Mouse (Mus musculus): ENCODE data around the gene Zfp219. TPM values are rescaled to one million over a fixed set of nuclear protein-coding genes. Genes with fewer than 3 reads are reported as not detected.
"Not testable (repeated sequence)": the region's sequence is repeated elsewhere in the genome, so short reads cannot be mapped to it uniquely, and the experiment has no call there.

The Zfp219 gene
- total RNA-seq (2017), result 5.1 and 5.8 TPM in 2 replicates

DNA sequence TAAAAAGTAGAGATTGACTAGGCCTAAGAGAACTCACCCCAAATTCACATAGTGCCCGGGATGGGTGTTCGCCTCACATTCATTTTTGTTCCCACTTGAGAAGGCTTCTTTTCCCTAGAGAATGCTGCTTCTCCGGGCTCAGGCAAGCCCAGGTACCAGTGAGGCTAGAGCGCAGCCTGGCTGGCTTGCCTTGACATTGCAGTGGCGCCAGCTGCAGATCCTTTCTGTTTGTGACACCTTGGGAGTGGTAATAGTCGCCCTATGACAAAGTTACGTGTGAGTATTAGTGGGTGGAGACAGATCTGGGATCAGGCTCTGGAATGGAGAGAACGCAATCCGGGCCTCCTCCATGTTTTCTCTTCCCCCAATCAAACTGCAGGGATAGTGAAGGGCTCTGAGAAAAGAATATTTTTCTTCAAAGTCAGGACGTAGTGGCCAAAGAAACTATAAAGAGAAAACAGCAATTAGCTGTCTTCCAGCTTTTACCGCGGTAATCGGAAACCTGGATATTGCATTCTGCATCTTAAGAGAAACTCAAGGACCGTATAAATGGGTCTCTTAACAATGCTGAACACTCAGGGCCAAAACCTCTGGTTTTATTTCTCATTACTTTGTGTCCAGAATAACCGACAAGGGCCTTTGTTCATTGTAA, at the start of gene Zfp219:
TSS of gene Zfp219 (minus strand) at position 248 of the 652 bp plus-strand sequence.
- no peak for ATAC-seq (ENCODE audit: extremely low read depth, insufficient number of reproducible peaks, low FRiP score, poor library complexity, severe bottlenecking)

DNA sequence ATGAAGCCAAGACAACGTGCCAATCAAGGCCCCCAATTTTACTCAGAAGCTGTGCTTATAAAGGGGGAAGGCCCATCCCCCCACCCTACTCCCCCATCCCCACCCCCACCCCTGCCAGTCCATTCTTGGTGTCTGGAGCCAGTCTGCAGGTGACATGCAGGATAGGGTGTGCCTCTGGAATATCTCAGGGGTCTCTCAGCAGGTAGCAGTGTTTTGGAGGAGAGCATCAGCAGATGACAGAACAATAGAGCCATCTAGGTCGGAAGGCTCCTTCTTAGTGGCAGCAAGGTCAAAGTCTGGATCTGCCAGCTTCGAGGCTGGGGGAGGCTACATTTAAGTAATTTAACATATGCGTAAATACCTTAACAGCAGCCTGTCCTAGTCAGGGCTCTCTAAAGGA, 45.6 kb upstream of the Zfp219 start:
- no peak for ATAC-seq (ENCODE audit: extremely low read depth, insufficient number of reproducible peaks, low FRiP score, poor library complexity, severe bottlenecking)

DNA sequence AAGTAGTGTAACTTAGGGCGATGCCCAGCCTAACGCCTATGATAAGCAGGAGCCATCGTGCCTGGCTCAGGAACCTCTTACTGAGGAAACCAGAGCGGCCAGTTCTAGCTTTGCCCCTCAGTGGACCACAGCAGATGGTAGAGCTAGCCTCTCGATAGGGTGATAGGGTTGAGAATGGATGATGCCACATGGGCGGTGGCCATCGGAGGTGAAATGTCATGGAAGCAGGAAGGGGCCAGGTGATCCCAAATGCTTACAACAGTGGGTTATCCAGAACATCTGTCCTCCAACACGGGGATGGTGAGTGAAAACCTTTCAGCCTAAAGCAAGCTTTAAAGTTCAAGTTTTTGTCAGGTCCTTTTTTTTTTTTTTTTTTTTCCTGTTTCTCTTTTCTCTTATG, 41.3 kb upstream of the Zfp219 start:
- no peak for ATAC-seq (ENCODE audit: extremely low read depth, insufficient number of reproducible peaks, low FRiP score, poor library complexity, severe bottlenecking)

DNA sequence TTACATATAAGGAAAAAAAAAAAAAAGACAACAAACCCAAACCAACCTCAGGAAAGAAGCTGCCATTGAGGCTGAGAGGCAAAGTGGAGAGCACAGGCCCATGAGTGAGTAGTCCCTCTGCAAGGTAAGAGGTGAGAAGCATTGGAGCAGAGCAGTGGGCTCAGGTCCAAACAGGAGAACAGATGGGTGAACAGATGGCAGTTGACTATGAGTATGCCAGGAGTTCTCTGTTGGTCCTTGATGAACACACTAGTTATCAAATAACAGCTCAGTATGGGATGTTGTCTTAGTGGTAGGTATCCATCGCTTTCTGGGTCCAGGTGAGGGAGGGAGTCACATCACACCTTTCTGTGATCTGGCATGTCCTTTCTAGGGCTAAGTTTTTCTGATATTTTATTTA, 40.3 kb upstream of the Zfp219 start:
- no peak for ATAC-seq (ENCODE audit: extremely low read depth, insufficient number of reproducible peaks, low FRiP score, poor library complexity, severe bottlenecking)

DNA sequence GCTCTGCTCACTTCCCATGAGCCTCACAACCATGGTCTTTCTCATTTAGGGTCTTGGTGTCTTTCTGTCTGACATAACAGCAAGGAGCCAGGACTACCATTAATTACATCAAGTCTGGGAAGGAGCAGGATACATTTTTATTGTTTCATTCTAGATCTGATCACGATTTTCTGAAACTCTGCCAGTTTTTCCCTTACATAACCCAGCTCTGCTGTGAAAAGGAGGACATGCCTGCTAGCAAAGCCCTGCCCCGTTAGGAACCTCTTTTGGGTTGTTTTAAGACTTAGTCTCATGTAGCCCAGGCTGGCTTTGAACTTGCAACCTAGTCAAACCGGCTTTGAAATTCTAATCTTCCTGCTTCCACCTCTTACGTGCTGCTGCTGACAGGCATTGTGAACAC, 39.4 kb upstream of the Zfp219 start:
- ATAC-seq (ENCODE audit: extremely low read depth, insufficient number of reproducible peaks, low FRiP score, poor library complexity, severe bottlenecking), result no peak

DNA sequence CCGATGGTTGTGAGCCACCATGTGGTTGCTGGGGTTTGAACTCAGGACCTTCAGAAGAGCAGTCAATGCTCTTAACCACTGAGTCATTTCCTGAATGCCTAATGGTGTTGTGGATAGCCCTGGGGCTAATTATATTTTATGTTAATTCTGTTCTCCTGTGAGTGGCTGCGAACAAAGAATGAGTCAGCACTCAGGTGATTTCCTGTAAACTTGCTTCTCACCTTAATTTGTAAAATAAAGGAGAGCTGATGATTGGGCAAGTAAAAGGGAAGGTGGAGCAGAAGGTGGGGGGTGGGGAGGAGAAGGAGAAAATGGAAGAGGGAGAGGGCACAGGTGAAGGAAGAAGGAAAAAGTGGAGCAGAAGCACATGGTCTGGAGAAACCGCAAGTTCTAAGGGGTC, 32.2 kb upstream of the Zfp219 start:
- not testable (repeated sequence) for ATAC-seq (ENCODE audit: extremely low read depth, insufficient number of reproducible peaks, low FRiP score, poor library complexity, severe bottlenecking)

DNA sequence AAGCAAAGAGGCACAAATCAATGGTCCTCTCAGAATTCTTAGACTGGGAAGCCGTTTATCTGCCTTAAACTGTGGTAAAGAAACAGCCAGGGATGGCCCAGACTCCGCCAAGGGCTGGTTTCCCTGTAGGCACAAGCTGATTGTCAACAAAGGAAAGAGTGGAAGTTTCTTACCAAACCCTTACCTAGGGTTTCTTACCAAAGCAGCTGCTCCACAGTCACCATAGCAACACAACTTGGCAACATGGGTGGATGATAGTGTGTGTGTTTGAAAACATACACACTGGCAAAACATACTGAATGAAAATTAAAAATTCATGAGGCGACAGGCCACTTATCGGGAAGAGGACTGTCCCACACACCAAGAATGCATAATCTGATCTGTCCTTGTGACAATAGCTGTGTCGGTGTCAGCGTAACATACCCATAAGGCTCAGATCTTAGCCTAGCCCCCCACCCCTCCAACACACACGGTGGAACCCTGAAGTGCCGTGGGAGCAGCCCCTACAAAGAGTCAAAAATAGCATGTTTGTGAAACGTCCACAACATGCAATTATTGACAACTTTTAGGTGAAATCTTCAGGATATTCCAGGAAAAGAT, 25.5 kb upstream of the Zfp219 start:
- no peak for ATAC-seq (ENCODE audit: extremely low read depth, insufficient number of reproducible peaks, low FRiP score, poor library complexity, severe bottlenecking)

DNA sequence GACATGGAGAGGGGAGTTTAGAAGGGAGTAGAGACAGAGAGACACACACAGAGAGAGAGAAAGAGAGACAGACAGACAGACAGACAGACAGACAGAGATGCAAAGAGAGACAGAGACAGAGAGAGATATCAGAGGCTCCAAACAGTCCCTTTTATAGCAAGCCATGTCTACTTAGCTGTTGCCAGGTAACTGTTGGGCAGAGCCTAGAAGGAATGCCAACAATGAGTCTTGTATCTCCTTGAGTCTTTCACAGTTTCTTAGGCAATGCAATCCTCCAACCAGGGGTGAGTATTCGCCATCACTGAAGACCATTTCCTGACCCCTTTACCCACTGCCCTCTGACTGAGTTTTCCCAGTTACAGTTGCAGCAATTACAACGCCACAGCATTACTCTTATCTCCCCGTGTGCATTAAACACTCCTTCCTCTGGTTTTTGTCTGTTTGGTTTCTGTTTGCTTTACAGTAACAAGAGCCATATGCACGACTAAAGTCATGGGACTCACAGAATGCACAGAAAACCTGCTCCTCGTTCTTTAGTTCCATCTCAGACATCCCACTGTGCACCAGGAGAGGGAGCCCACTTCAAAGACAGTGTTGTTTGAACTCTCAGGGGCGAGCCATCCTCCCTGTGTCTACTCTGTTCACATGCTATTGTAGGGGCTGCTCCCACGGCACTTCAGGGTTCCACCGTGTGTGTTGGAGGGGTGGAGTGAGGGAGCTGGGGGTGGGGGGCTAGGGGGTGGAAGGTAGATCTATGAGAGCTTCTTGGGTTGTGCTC, 24.6 kb upstream of the Zfp219 start:
- no peak for ATAC-seq (ENCODE audit: extremely low read depth, insufficient number of reproducible peaks, low FRiP score, poor library complexity, severe bottlenecking)

DNA sequence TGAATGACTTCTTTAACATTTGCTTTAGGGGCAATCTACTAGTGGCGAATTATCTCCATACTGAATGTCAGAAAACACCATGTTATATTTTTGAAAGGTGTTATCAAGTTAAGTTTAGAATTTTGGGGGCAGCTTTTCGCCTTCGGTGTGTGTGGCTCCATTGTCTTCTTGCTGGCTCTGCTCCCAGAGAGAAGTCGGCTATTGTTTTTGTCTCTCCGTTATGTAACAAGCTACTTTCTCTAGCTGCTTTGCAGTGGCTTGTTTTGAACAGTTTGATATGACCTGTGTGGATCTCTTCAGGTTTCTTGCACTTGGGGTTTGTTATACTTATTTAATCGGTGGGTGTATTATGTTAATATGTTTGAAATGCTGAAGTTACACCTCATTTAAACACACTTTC, 22.9 kb upstream of the Zfp219 start:
- no peak for ATAC-seq (ENCODE audit: extremely low read depth, insufficient number of reproducible peaks, low FRiP score, poor library complexity, severe bottlenecking)

DNA sequence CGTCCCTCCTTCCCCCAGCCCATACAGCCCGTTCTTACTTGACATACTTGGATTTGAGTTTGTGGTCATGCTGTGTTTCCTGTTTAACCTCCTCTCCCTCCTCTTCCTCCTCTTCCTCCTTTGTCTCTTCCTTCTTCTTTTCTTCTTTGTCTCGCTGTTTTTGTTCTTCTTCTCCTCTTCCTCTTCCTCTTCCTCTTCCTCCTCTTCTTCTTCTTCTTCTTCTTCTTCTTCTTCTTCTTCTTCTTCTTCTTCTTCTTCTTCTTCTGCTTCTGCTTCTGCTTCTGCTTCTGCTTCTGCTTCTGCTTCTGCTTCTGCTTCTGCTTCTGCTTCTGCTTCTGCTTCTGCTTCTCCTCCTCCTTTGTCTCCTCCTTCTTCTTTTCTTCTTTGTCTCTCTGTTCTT, 21.8 kb upstream of the Zfp219 start, which contains the start of gene Olfr221:
TSS of gene Olfr221 (minus strand) at position 101 of the 400 bp plus-strand sequence.
- ATAC-seq (ENCODE audit: extremely low read depth, insufficient number of reproducible peaks, low FRiP score, poor library complexity, severe bottlenecking), result not testable (repeated sequence)

DNA sequence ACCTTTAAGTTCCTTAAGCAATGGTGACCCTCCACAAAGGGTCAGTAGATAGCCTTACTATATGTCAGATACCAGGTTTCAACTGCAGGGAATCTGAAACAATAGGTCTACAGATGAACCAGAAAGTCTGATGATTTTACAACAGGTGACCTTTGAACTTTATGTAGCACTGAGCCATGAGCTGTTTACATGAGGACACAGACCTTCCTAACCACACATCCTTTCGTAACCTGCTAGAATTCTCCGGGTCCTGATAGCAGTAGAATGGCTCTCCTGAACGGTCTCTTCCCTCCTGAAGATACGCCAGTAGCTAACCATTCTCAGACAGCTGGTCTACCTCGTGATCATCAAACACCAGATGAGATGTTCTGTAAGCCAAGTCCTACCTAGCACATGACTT, 18.8 kb upstream of the Zfp219 start:
- no peak for ATAC-seq (ENCODE audit: extremely low read depth, insufficient number of reproducible peaks, low FRiP score, poor library complexity, severe bottlenecking)

DNA sequence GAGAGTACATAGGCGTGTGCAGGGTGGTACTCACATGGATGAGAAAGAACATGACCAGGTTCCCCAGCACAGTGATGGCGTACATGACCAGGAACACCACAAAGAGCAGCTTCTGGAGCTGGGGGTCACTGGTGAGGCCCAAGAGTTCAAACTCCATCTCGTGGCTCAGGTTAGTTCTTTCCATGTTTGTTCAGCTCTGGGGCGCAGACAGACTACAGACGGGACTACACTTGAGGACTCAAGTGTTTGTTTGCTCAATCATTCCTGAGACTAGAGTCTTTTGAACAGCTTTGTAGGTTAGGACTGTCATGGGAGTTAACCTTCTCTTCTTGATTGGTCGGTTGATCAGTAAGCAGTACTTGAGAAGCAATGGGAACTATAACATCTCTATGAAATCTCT, 15.4 kb upstream of the Zfp219 start:
- no peak for ATAC-seq (ENCODE audit: extremely low read depth, insufficient number of reproducible peaks, low FRiP score, poor library complexity, severe bottlenecking)

DNA sequence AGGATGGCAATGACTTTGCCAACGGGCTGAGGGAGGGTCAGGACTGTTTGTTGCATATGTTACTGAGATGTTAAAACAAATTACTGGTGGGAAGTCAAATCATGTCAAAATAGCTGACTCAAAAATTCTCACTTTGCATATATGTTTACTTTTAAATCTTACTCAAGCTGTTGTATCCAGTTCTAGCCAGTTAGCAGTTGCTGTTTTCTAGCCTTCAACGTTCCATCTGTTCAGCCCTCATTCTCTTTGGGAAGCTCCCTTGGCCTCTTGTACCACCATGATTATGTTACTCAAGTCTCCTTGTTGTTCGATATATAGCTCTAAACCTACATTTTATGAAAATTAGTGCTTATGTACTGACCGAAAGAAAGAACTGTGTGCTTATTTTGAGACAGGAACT, 5.8 kb upstream of the Zfp219 start:
- no peak for ATAC-seq (ENCODE audit: extremely low read depth, insufficient number of reproducible peaks, low FRiP score, poor library complexity, severe bottlenecking)

DNA sequence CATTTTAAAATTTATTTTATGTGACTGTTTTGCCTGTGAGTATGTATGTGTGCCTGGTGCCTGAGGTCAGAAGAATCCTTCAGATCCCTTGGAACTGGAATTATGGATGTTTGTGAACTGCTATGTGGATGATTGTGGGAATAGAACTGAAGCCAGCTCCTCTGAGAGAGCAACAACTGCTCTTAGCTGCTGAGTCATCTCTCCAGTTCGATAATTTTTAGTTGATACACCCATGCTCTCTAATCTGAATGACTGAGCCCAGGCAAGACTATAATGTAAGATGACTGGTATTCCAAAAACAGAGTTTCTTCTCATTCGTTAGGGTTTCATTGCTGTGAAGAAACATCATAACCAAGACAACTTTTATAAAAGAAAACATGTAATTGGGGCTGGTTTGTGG, 3.6 kb upstream of the Zfp219 start:
- no peak for ATAC-seq (ENCODE audit: extremely low read depth, insufficient number of reproducible peaks, low FRiP score, poor library complexity, severe bottlenecking)

DNA sequence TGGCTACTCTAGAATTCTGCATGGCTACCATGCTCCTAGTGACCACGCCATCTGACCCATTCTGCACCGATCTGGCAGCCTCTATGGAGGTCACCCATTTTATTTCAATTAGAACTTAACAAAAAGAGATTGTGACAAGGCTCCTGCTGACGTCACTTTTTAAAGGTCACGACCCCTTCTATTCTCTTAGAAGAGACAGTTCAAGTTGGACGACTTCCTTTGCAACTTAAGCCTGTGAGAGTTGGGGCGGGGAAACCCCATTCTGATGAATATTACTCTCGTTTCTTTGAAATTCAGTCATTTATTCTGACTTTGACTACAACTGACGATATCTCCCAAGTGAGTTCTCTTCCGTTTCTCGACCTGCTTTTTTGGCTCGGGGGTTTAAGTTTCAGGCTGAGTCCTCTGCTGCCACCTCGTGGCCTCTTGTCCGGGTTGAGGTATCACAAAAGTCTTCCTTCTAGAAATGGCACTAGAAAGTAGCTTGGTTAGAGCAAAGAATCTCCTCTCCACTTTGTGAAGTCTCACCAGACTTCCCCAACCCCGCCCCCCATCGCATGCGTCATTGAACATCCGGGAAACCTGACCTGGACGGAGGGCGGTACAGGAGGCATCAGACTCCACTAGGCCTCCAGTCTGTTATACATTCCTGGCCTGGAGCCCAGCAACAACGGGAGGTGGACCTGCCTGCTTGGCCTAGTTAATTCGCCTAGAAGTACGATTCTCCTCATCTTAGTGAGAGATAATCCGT, 2.4 kb upstream of the Zfp219 start:
- ATAC-seq (ENCODE audit: extremely low read depth, insufficient number of reproducible peaks, low FRiP score, poor library complexity, severe bottlenecking), result peak; percentile 45; the same call in 1 of the 2 replicates

DNA sequence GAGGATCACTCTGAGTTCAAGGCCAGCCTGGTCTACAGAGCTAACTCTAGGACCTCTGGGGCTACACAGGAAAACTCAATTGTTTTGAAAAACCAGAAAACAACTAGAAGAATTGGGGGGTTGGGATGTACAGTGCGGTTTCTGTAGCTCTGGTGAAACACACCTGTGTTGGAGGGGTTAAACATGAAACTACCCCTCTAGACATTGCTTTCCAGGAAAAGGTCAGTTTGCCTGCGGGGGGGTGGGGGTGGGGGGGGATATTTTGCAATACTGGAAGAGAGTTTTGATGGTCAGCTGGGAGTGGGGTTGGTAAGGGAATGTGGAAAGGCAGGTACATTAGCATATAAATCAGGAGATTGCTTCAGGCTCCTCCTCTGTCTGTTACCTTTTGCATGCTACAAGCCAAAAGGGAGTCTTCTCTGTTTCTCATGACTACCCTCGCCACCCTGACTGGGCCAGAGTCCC, 1.7 kb upstream of the Zfp219 start:
- no peak for ATAC-seq (ENCODE audit: extremely low read depth, insufficient number of reproducible peaks, low FRiP score, poor library complexity, severe bottlenecking)

DNA sequence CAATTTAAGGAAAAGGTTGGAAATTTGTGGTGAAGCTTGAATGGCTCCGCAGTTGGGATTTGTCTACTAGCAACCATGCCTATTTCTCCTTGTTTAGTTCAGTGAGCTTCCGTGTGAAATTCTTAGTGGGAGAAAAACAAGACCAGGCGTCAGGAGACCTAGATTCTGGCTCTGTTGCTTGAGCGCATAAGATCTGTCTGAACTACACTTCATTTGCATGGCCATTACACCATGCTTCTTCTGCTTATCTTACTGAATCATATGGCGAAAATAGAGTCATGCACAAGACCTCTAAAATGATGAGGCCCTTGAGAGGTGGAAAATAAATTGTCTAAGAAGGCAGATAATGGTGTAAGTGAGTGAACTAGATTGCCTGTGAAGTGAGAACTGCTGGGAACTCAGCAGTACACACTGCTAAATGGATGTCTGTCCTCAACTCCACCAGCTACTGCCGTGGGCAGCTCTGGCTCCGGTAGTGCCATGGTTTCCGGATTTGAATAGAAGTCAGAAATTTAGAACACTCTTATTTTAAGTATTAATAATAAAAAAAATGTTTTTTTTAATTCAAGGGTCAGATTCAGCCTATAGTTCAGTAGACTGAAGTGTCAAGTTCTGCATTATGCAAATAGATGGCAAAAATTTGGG, 1.2 kb upstream of the Zfp219 start:
- ATAC-seq (ENCODE audit: extremely low read depth, insufficient number of reproducible peaks, low FRiP score, poor library complexity, severe bottlenecking), result no peak

DNA sequence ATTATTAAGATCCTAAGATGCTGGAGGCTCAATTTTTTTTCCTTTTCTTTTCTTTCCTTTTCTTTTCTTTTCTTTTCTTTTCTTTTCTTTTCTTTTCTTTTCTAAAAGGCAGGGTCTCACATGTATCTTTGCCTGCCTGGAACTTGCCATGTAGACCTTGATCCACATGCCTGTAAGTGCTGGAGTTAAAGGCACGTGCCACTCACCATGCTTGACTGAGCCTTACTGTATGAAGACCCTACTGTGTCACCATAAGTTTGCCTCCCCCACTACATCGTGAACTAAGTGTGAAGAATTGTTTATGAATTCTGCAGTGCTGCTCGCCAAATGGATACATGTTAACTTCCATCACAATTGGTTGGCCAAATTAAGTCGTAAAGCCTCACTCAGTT, 601 bp upstream of the Zfp219 start:
- no peak for ATAC-seq (ENCODE audit: extremely low read depth, insufficient number of reproducible peaks, low FRiP score, poor library complexity, severe bottlenecking)
